Mouse (Mus musculus): Measurements from ENCODE around the gene Ccdc78.

Ccdc78 gene

GRCm38 (mm10) chr17:25833961-25834594 lies 47.7 kb downstream of the Ccdc78 start:
- no peak for DNase-seq (ENCODE audit: low spot score in 2 of 2)

GRCm38 (mm10) chr17:25834595-25835222 lies 48.3 kb downstream of the Ccdc78 start:
- no peak for DNase-seq (ENCODE audit: low spot score in 2 of 2)

GRCm38 (mm10) chr17:25835301-25835700 lies 48.9 kb downstream of the Ccdc78 start:
- DNase-seq (ENCODE audit: low spot score in 2 of 2), result no peak

GRCm38 (mm10) chr17:25835816-25836215 lies 49.4 kb downstream of the Ccdc78 start:
- no peak for DNase-seq (ENCODE audit: low spot score in 2 of 2)

- DNase-seq (ENCODE audit: low spot score in 2 of 2), result no peak
Measured at GRCm38 (mm10) chr17:25836397-25837075, 50.2 kb downstream of the Ccdc78 start.

GRCm38 (mm10) chr17:25837076-25837410 lies 50.7 kb downstream of the Ccdc78 start, which contains the start of gene Rhbdl1:
Rhbdl1 (minus strand) TSS chr17:25837295.
- peak; percentile 42 to 45 for DNase-seq (ENCODE audit: low spot score in 2 of 2)

- DNase-seq (ENCODE audit: low spot score in 2 of 2), result peak; percentile 38 to 60
Measured at GRCm38 (mm10) chr17:25837533-25837932, 51.2 kb downstream of the Ccdc78 start.

GRCm38 (mm10) chr17:25838904-25839303 lies 52.5 kb downstream of the Ccdc78 start:
- DNase-seq (ENCODE audit: low spot score in 2 of 2), result no peak

GRCm38 (mm10) chr17:25839455-25840235 lies 53.3 kb downstream of the Ccdc78 start:
- DNase-seq (ENCODE audit: low spot score in 2 of 2), result no peak

All from natural killer cell, adult 2 months (primary cell).